Mouse (Mus musculus) CH12.LX (cell line): Measurements from ENCODE around the gene Wnk1. TPM values are rescaled to one million over a fixed set of nuclear protein-coding genes. Genes with fewer than 3 reads are reported as not detected.

Source experiments
- DNase-seq: peaks from one replicate; pipeline ENCODE4 v3.0.0-alpha.2; 2013; ENCODE audit errors: extremely low read depth
- H3K27ac ChIP-seq: 2 replicates; pipeline ENCODE4 v1.5.1; 2012; ENCODE audit warnings: low read depth, mild to moderate bottlenecking, control low read depth, moderate library complexity; ENCODE audit not compliant: insufficient read depth
- H3K27me3 ChIP-seq: replicated peaks from 2 replicates; pipeline ENCODE3; 2012; ENCODE audit warnings: inconsistent platforms
- H3K36me3 ChIP-seq, 2 experiments: replicated peaks in 1 of 2; 2 replicates each; pipeline versions ENCODE3 to v1.6.1; 2012; ENCODE audit warnings: inconsistent platforms in 1 of 2, low read length in 1 of 2, mild to moderate bottlenecking in 1 of 2, mixed read lengths in 1 of 2, moderate library complexity in 1 of 2; ENCODE audit not compliant: control insufficient read depth in 1 of 2, insufficient read depth in 1 of 2
- H3K4me1 ChIP-seq, 2 experiments: 2 replicates each; pipeline ENCODE4 v1.6.1; 2012; ENCODE audit warnings: inconsistent platforms in 1 of 2, moderate library complexity in 1 of 2; ENCODE audit not compliant: insufficient read depth in 2 of 2, control insufficient read depth in 1 of 2
- H3K4me2 ChIP-seq: 2 replicates; pipeline ENCODE4 v1.6.1; 2012; ENCODE audit warnings: low read depth, mild to moderate bottlenecking, control low read depth; ENCODE audit not compliant: poor library complexity, insufficient read depth, severe bottlenecking
- H3K4me3 ChIP-seq, 3 experiments: fragments of 150-350 bp in 1 of 3; sonication (generic) in 1 of 3; replicated peaks in 1 of 3; 2 replicates each; pipeline versions ENCODE3 to v1.5.1; 2011 to 2012; ENCODE audit warnings: low read depth in 2 of 3, low read length in 2 of 3, mild to moderate bottlenecking in 2 of 3, moderate library complexity in 2 of 3, control low read depth in 1 of 3, improper control_type of control experiment in 1 of 3, inconsistent platforms in 1 of 3, mixed read lengths in 1 of 3; ENCODE audit not compliant: poor library complexity in 1 of 3
- H3K79me2 ChIP-seq: replicated peaks from 2 replicates; pipeline ENCODE4 v1.6.1; 2012; ENCODE audit warnings: mild to moderate bottlenecking, moderate library complexity; ENCODE audit not compliant: control insufficient read depth, poor library complexity, insufficient read depth, severe bottlenecking; ENCODE audit errors: extremely low read depth
- H3K9ac ChIP-seq: 2 replicates; pipeline ENCODE4 v1.6.1; 2012; ENCODE audit warnings: low read depth, mild to moderate bottlenecking, control low read depth, moderate library complexity; ENCODE audit not compliant: insufficient read depth
- H3K9me3 ChIP-seq: replicated peaks from 2 replicates; pipeline ENCODE3; 2012; ENCODE audit warnings: low read length, inconsistent platforms, mixed read lengths
- BHLHE40 ChIP-seq: IDR thresholded peaks from 2 replicates; pipeline ENCODE4 v1.6.1; 2011; ENCODE audit warnings: mild to moderate bottlenecking, low read depth, low read length, improper control_type of control experiment
- CHD1 ChIP-seq: IDR thresholded peaks from 2 replicates; pipeline ENCODE4 v1.6.1; 2012; ENCODE audit warnings: low read depth, low read length, improper control_type of control experiment, inconsistent platforms
- ELF1 ChIP-seq: IDR thresholded peaks from 2 replicates; pipeline ENCODE4 v1.6.1; 2014; ENCODE audit warnings: low read depth, mild to moderate bottlenecking, inconsistent platforms, low read length, improper control_type of control experiment
- EP300 ChIP-seq: IDR thresholded peaks from 2 replicates; pipeline ENCODE4 v1.6.1; 2011; ENCODE audit warnings: low read length, improper control_type of control experiment
- GABPA ChIP-seq: IDR thresholded peaks from 2 replicates; pipeline ENCODE4 v1.6.1; 2012; ENCODE audit warnings: low read depth, low read length, improper control_type of control experiment, inconsistent platforms; ENCODE audit not compliant: insufficient replicate concordance
- JUN ChIP-seq: IDR thresholded peaks from 2 replicates; pipeline ENCODE4 v1.6.1; 2011; ENCODE audit warnings: low read depth, mild to moderate bottlenecking, low read length, improper control_type of control experiment, moderate library complexity; ENCODE audit not compliant: insufficient read depth
- JUND ChIP-seq: conservative IDR thresholded peaks from 2 replicates; pipeline ENCODE4 v1.6.1; 2011; ENCODE audit warnings: low read depth, low read length, improper control_type of control experiment
- MXI1 ChIP-seq: IDR thresholded peaks from 2 replicates; pipeline ENCODE4 v1.6.1; 2011; ENCODE audit warnings: mild to moderate bottlenecking, low read depth, low read length, improper control_type of control experiment
- MYC ChIP-seq: IDR thresholded peaks from 2 replicates; pipeline ENCODE4 v1.6.1; 2011; ENCODE audit warnings: low read depth, mild to moderate bottlenecking, improper control_type of control experiment, low read length
- NELFE ChIP-seq: IDR thresholded peaks from 2 replicates; pipeline ENCODE4 v1.6.1; 2011; ENCODE audit warnings: low read depth, low read length, improper control_type of control experiment
- PAX5 ChIP-seq: IDR thresholded peaks from 2 replicates; pipeline ENCODE4 v1.6.1; 2012; ENCODE audit warnings: low read length, inconsistent platforms, mixed read lengths
- RCOR1 ChIP-seq: conservative IDR thresholded peaks from 2 replicates; pipeline ENCODE4 v1.6.1; 2012; ENCODE audit warnings: low read depth, mild to moderate bottlenecking, inconsistent platforms, low read length, improper control_type of control experiment
- SIN3A ChIP-seq: IDR thresholded peaks from 2 replicates; pipeline ENCODE4 v1.6.1; 2012; ENCODE audit warnings: low read length, improper control_type of control experiment, inconsistent platforms
- TBP ChIP-seq: conservative IDR thresholded peaks from 2 replicates; pipeline ENCODE4 v1.6.1; 2011; ENCODE audit warnings: low read depth, low read length, improper control_type of control experiment
- USF1 ChIP-seq: IDR thresholded peaks from 2 replicates; pipeline ENCODE4 v1.6.1; 2014; ENCODE audit warnings: low read depth, mild to moderate bottlenecking, inconsistent platforms, low read length, improper control_type of control experiment
- dilution Hi-C: fragments of 300-500 bp; cut with MboI; formaldehyde crosslinking; loops from 2 replicates; pipeline ENCODE4 v1.14.3; 2020; ENCODE audit warnings: low sequenced_read_pairs; ENCODE audit not compliant: extremely low pct_unique_long_range_greater_than_20kb, extremely low pct_ligation_motif_present
- in situ Hi-C: fragments of 300-500 bp; cut with MboI; formaldehyde crosslinking; loops from 3 replicates; pipeline ENCODE4 v1.14.3; 2019; ENCODE audit warnings: low sequenced_read_pairs, low pct_ligation_motif_present, low pct_unique_long_range_greater_than_20kb, mixed read lengths
- polyA plus RNA-seq: library from polyadenylated mRNA; unstranded; fragments of >175 nt; gene quantifications from 2 replicates; pipeline ENCODE4 v1.2.1, GENCODE M21; 2012; ENCODE audit warnings: low read depth; ENCODE audit not compliant: insufficient read length
- total RNA-seq, 2 experiments: library from RNA; depleted of rRNA; stranded (reverse); fragments of 300-350 nt in 1 of 2; fragments of >200 nt in 1 of 2; gene quantifications; 2 replicates each; pipeline ENCODE4 v1.2.3; 2012 to 2014

Wnk1 gene
- total and polyA plus RNA-seq, 3 experiments, result 97.2 to 216 (median 125) TPM

- H3K79me2 ChIP-seq, result no peaks in the 10 kb centered on the region
- no peak overlapping the region for H3K4me3 ChIP-seq
- H3K27ac ChIP-seq, result peak overlapping the region; percentile 77; the same call in 1 of the 2 replicates
- in situ Hi-C loops, result no loop called here
- no peak for DNase-seq
- peaks cover 33 to 62% of the 10 kb centered on the region in 2 experiments for H3K4me1 ChIP-seq
- no peak for TF ChIP-seq JUN
- TF ChIP-seq RCOR1, result no peak
- no peak for TF ChIP-seq GABPA
- no peak for TF ChIP-seq SIN3A
- TF ChIP-seq MYC, result no peak
- TF ChIP-seq MXI1, result no peak
- no peak for TF ChIP-seq TBP
- TF ChIP-seq CHD1, result no peak
- TF ChIP-seq ELF1, result no peak
- no peak for TF ChIP-seq NELFE
- TF ChIP-seq EP300, result no peak
- no peak for TF ChIP-seq BHLHE40
- TF ChIP-seq USF1, result no peak
- TF ChIP-seq, all 38 proteins: peak for 0
- H3K9me3 ChIP-seq, result no peaks in the 10 kb centered on the region
- no peak overlapping the region for H3K9ac ChIP-seq
- H3K27me3 ChIP-seq, result no peaks in the 10 kb centered on the region
- dilution Hi-C loops, result no loop called here
- no peak overlapping the region for H3K4me2 ChIP-seq
- no peaks in the 10 kb centered on the region for H3K36me3 ChIP-seq
Observed at GRCm38 (mm10) chr6:120081516-120081915, 43.0 kb upstream of the Wnk1 start.

- H3K4me3 ChIP-seq, result no peak overlapping the region
- in situ Hi-C loops (no loop called here), dilution Hi-C loops (no loop called here)
- H3K9ac ChIP-seq, result no peak overlapping the region
- H3K27ac ChIP-seq, result no peak overlapping the region
- H3K4me1 ChIP-seq, result peaks cover 24 to 45% of the 10 kb centered on the region in 2 experiments
- no peaks in the 10 kb centered on the region for H3K79me2 ChIP-seq
- H3K36me3 ChIP-seq, result no peaks in the 10 kb centered on the region
- TF ChIP-seq TBP (no peak), RCOR1 (no peak), PAX5 (no peak), JUN (no peak), MYC (no peak), JUND (no peak)
- no peak for DNase-seq
- no peaks in the 10 kb centered on the region for H3K27me3 ChIP-seq
- H3K9me3 ChIP-seq, result no peaks in the 10 kb centered on the region
- no peak overlapping the region for H3K4me2 ChIP-seq
Observed at GRCm38 (mm10) chr6:120079547-120079946, 41.1 kb upstream of the Wnk1 start.
